Mouse (Mus musculus): ENCODE measurements around the gene Lsp1. TPM values are rescaled to one million over a fixed set of nuclear protein-coding genes. Genes with fewer than 3 reads are reported as not detected.

Gene Lsp1
- total and polyA plus RNA-seq, 3 experiments = 0.09 to 0.16 TPM; not detected in 1

GRCm38 (mm10) chr7:142446264-142446663, 14.3 kb upstream of the Lsp1 start:
- Histone ChIP-seq H3K4me1 (ENCODE audit: insufficient read depth, low read depth, low read length) (peaks cover 20% of the 10 kb centered on the region), H3K4me3 (ENCODE audit: low read depth, low read length) (no peak overlapping the region), H3K9me3 (replicated peaks) (no peaks in the 10 kb centered on the region), H3K27me3 (ENCODE audit: insufficient read depth, low read length) (peaks cover 40% of the 10 kb centered on the region), H3K36me3 (replicated peaks) (no peaks in the 10 kb centered on the region)
- DNase-seq (ENCODE audit: low spot score) (no peak), ATAC-seq (ENCODE audit: extremely low read depth, insufficient number of reproducible peaks, low FRiP score, poor library complexity, severe bottlenecking) (no peak)
- TF ChIP-seq GATA1 (IDR thresholded peaks at IDR 0.05; ENCODE audit: borderline replicate concordance, low read length) (no peak), CTCF (IDR thresholded peaks at IDR 0.05; ENCODE audit: low read depth, low read length) (no peak), GATA2 (IDR thresholded peaks at IDR 0.05; ENCODE audit: borderline replicate concordance, low read depth, low read length) (no peak), TAL1 (conservative IDR thresholded peaks at IDR 0.05; ENCODE audit: low read depth, low read length) (no peak), POLR2AphosphoS5 (IDR thresholded peaks at IDR 0.05; ENCODE audit: insufficient replicate concordance, low read depth, low read length) (no peak)

GRCm38 (mm10) chr7:142449038-142449617, 11.5 kb upstream of the Lsp1 start:
- Histone ChIP-seq H3K4me1 (ENCODE audit: insufficient read depth, low read depth, low read length) (no peaks in the 10 kb centered on the region), H3K36me3 (replicated peaks) (no peaks in the 10 kb centered on the region), H3K9me3 (replicated peaks) (no peaks in the 10 kb centered on the region), H3K4me3 (ENCODE audit: low read depth, low read length) (no peak overlapping the region), H3K27me3 (ENCODE audit: insufficient read depth, low read length) (peaks cover 26% of the 10 kb centered on the region)
- DNase-seq (ENCODE audit: low spot score) = no peak
- no peak for TF ChIP-seq GATA2 (IDR thresholded peaks at IDR 0.05; ENCODE audit: borderline replicate concordance, low read depth, low read length)
- TF ChIP-seq POLR2AphosphoS5 (IDR thresholded peaks at IDR 0.05; ENCODE audit: insufficient replicate concordance, low read depth, low read length) = no peak
- ATAC-seq (ENCODE audit: extremely low read depth, insufficient number of reproducible peaks, low FRiP score, poor library complexity, severe bottlenecking) = no peak

GRCm38 (mm10) chr7:142454706-142455105, 5.9 kb upstream of the Lsp1 start:
- Histone ChIP-seq H3K4me3 (ENCODE audit: low read depth, low read length) (no peak overlapping the region), H3K36me3 (replicated peaks) (no peaks in the 10 kb centered on the region), H3K27me3 (ENCODE audit: insufficient read depth, low read length) (peaks cover 24% of the 10 kb centered on the region), H3K4me1 (ENCODE audit: insufficient read depth, low read depth, low read length) (no peaks in the 10 kb centered on the region; the same call in 1 of the 2 replicates), H3K9me3 (replicated peaks) (no peaks in the 10 kb centered on the region)
- TF ChIP-seq CTCF (IDR thresholded peaks at IDR 0.05; ENCODE audit: low read depth, low read length) = no peak
- TF ChIP-seq GATA1 (IDR thresholded peaks at IDR 0.05; ENCODE audit: borderline replicate concordance, low read length) = no peak
- no peak for TF ChIP-seq TAL1 (conservative IDR thresholded peaks at IDR 0.05; ENCODE audit: low read depth, low read length)
- TF ChIP-seq GATA2 (IDR thresholded peaks at IDR 0.05; ENCODE audit: borderline replicate concordance, low read depth, low read length) = no peak
- no peak for TF ChIP-seq POLR2AphosphoS5 (IDR thresholded peaks at IDR 0.05; ENCODE audit: insufficient replicate concordance, low read depth, low read length)
- no peak for DNase-seq (ENCODE audit: low spot score)
- ATAC-seq (ENCODE audit: extremely low read depth, insufficient number of reproducible peaks, low FRiP score, poor library complexity, severe bottlenecking) = no peak

GRCm38 (mm10) chr7:142455251-142455650, 5.4 kb upstream of the Lsp1 start:
- Histone ChIP-seq H3K36me3 (replicated peaks) (no peaks in the 10 kb centered on the region), H3K27me3 (ENCODE audit: insufficient read depth, low read length) (peaks cover 24% of the 10 kb centered on the region), H3K9me3 (replicated peaks) (no peaks in the 10 kb centered on the region), H3K4me1 (ENCODE audit: insufficient read depth, low read depth, low read length) (no peaks in the 10 kb centered on the region; the same call in 1 of the 2 replicates), H3K4me3 (ENCODE audit: low read depth, low read length) (no peak overlapping the region)
- no peak for TF ChIP-seq TAL1 (conservative IDR thresholded peaks at IDR 0.05; ENCODE audit: low read depth, low read length)
- no peak for TF ChIP-seq POLR2AphosphoS5 (IDR thresholded peaks at IDR 0.05; ENCODE audit: insufficient replicate concordance, low read depth, low read length)
- TF ChIP-seq GATA1 (IDR thresholded peaks at IDR 0.05; ENCODE audit: borderline replicate concordance, low read length) = no peak
- TF ChIP-seq CTCF (IDR thresholded peaks at IDR 0.05; ENCODE audit: low read depth, low read length) = no peak
- no peak for TF ChIP-seq GATA2 (IDR thresholded peaks at IDR 0.05; ENCODE audit: borderline replicate concordance, low read depth, low read length)
- ATAC-seq (ENCODE audit: extremely low read depth, insufficient number of reproducible peaks, low FRiP score, poor library complexity, severe bottlenecking) (no peak), DNase-seq (ENCODE audit: low spot score) (no peak)

- DNase-seq (ENCODE audit: low spot score) = no peak
- Histone ChIP-seq H3K4me3 (ENCODE audit: low read depth, low read length) (no peak overlapping the region), H3K9me3 (replicated peaks) (no peaks in the 10 kb centered on the region), H3K36me3 (replicated peaks) (no peaks in the 10 kb centered on the region), H3K4me1 (ENCODE audit: insufficient read depth, low read depth, low read length) (no peaks in the 10 kb centered on the region; the same call in 1 of the 2 replicates), H3K27me3 (ENCODE audit: insufficient read depth, low read length) (peaks cover 25% of the 10 kb centered on the region)
- no peak for ATAC-seq (ENCODE audit: extremely low read depth, insufficient number of reproducible peaks, low FRiP score, poor library complexity, severe bottlenecking)
- no peak for TF ChIP-seq GATA1 (IDR thresholded peaks at IDR 0.05; ENCODE audit: borderline replicate concordance, low read length)
- no peak for TF ChIP-seq TAL1 (conservative IDR thresholded peaks at IDR 0.05; ENCODE audit: low read depth, low read length)
- TF ChIP-seq POLR2AphosphoS5 (IDR thresholded peaks at IDR 0.05; ENCODE audit: insufficient replicate concordance, low read depth, low read length) = no peak
- TF ChIP-seq CTCF (IDR thresholded peaks at IDR 0.05; ENCODE audit: low read depth, low read length) = no peak
- no peak for TF ChIP-seq GATA2 (IDR thresholded peaks at IDR 0.05; ENCODE audit: borderline replicate concordance, low read depth, low read length)
Measured at GRCm38 (mm10) chr7:142456806-142457205, 3.8 kb upstream of the Lsp1 start.

- peaks cover 30% of the 10 kb centered on the region for H3K27me3 ChIP-seq (ENCODE audit: insufficient read depth, low read length)
- no peak for ATAC-seq (ENCODE audit: extremely low read depth, insufficient number of reproducible peaks, low FRiP score, poor library complexity, severe bottlenecking)
- DNase-seq (ENCODE audit: low spot score) = no peak
Measured at GRCm38 (mm10) chr7:142457227-142457811, 3.3 kb upstream of the Lsp1 start.

More at GRCm38 (mm10) chr7:142457227-142457811, 3.3 kb upstream of the Lsp1 start:
- TF ChIP-seq TAL1 (conservative IDR thresholded peaks at IDR 0.05; ENCODE audit: low read depth, low read length) (no peak), CTCF (IDR thresholded peaks at IDR 0.05; ENCODE audit: low read depth, low read length) (no peak), POLR2AphosphoS5 (IDR thresholded peaks at IDR 0.05; ENCODE audit: insufficient replicate concordance, low read depth, low read length) (no peak), GATA1 (IDR thresholded peaks at IDR 0.05; ENCODE audit: borderline replicate concordance, low read length) (no peak), GATA2 (IDR thresholded peaks at IDR 0.05; ENCODE audit: borderline replicate concordance, low read depth, low read length) (no peak)
- Histone ChIP-seq H3K36me3 (replicated peaks) (no peaks in the 10 kb centered on the region), H3K4me3 (ENCODE audit: low read depth, low read length) (no peak overlapping the region), H3K9me3 (replicated peaks) (no peaks in the 10 kb centered on the region), H3K4me1 (ENCODE audit: insufficient read depth, low read depth, low read length) (no peaks in the 10 kb centered on the region; the same call in 1 of the 2 replicates)

All from G1E (cell line).